Mouse (Mus musculus): ENCODE measurements around the gene Irf9.

Irf9 gene

DNA sequence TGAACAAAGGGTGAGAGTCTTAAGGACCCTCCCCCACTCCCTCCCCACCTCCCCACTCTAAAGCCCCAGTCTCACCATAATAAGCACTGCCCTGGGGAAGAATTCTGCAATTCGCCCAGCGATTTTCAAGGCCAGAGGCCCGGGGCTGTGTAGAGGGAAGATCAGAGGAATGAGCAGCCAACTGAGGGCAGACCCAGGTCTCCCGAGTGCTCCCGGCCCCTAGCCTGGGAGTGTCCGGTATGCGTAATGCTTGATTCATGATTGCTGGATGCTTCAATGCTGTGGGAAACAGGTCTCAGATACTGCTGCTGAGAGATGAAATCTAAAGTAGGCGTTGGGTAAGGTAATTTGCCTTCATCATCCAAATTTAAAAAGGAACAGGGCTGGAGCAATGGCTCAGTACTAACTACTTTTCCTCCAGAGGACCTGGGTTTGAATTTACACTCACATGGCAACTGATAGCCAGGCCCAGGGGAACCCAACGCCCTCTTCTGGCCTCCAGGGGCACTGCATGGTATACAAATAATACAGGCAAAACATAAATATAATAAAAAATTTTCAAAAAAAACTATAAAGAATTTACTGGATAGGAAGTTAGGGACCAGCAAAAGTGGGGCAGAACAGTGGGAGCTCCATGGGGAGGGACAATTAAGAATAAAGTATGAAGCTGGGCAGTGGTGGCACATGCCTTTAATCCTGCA is 21.2 kb upstream of the Irf9 start:
- DNase-seq = no peak

DNA sequence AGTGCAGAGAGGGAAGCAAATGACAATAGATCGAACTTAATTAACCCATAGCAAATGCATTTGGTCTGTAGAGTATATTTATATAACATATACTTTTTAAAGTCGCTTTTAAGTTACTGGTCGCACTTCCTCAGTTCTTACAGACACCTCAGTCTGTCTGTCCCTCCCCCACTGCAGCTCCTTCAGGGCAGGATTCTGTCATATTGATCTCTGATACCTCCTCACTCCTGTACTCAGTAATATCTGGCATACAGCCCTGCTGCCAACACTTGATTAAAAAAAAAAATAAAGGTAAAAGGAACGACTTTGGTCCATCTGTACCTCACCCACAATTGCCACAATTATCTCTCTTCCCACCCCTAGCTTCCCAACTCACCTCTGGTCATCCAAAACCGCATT is 19.1 kb upstream of the Irf9 start:
- no peak for DNase-seq

DNA sequence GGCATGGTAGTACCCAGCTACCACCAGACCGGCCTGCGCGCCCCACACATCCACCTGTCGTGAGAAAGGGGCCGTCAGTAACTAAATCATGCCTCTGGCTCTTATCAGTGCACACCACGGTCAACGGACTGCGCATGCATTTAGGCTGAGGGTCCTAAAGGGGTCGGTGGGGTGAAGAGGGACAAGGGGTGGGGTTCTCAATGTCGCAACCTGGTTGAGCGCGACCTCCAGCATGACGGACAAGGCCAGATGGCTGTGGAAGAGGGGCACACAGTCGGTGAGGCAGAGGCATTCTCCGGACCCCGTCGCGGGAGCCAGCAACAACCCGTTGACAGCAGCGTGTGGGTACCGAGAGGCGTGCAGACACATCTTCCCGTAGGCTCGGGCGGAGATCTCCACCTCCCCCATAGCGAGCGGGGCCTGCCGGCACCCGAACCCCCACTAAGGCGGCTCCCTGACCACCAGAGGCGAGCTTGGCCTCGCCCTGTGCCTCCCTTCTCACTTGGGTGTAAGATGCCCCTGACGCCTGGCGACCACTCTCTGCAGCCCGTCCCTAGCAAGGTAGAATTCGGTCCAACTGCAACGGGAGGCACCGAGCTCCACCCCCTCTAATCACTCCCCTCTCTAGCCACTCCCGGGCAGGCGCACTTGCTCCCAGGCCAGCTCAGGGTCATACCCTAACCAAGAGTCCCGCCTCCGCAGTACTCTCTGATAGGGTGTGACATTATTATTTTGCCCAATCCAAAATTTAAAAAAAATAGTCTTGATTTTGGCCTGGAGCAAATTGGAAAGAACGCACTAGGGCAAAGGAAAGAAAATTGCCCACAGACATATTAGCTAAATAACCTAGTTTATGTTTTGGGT is 18.4 kb upstream of the Irf9 start, which contains the start of gene Emc9:
Gene Emc9, minus strand, starts transcription at position 601 of the 864 bp plus-strand sequence.
- DNase-seq = peak; percentile 49

DNA sequence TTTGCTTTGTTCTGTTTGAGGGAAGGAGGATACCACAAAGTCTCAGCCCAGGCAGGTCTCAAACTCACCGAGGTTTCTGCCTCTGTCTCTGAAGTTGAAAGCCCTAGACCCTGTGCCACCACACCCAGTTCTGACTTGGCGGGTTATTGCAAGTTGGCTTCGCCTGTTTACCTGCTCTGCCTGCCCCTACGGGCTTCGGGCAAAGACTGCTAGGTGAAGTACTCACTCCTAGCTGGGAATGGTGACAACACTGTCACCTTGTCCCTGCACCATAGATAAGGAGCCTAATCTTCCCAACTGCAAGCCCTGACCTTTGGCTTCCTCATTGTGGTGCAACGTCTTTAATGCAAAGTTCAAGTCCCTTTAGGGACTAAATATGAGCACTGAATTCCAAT is 17.8 kb upstream of the Irf9 start:
- no peak for DNase-seq

DNA sequence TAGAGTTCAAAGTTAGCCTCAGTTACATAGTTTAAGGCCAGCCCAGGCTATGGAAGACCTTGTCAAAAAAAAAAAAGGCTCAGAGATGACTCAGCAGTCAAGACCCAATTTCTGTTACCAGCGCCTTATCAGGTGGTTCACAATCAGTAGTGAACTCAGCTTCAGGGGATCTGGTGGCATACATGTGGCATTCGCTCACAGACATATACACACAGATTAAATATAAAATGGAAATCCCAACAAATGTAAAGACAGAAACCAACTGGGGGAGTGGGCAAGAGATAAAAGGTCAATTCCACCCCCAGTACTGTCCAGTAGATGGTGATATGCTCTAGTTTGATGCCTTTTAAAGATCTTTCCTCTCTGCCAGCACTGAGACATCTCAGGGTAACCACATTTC is 17.2 kb upstream of the Irf9 start:
- no peak for DNase-seq

DNA sequence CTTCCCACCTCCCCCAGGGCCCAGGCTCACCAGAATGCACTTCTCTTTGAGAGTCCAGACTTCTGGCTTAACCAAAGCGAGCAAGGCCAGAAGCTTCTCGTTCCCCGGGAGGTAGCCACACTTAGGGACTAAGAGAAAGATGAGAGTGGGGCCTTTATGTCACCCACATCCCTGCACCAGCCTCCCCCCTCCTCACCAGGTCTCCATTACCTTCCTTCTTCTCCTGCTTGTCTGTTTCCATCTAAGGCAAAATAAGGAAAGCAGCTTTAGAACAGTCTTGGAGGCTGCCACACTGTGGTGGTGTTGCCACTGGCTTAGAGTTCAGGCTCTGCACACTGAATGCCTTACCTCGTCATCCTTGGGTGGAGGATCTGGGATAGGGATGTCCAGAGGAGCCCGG is 14.1 kb upstream of the Irf9 start:
- no peak for DNase-seq

DNA sequence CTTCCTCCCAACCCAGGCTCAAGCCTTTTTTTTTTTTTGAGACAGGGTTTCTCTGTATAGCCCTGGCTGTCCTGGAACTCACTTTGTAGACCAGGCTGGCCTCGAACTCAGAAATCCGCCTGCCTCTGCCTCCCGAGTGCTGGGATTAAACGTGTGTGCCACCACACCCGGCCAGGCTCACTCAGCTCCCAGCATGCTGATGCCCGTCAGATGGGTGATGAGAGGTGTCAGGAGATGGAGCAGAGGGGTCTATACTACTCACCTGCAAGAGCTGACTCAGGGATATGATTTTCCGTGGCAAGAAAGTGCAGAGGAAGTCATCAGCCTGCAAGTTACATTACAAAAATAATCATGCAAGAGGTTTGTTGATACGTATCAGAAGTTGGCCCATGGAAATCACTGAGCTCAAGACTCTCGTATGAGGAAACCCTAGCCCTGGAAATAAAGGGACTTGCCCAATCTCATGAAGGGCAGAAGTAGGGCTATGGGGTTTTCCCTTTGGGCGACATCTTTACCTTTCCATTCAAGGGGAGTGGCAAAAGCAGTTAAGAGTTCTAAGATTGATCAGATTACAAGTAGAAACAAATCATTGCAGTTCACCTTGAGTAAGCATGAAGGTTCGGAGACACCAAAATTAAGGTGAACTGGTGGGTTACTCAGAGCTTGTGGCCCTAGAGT is 13.5 kb upstream of the Irf9 start:
- DNase-seq = no peak

DNA sequence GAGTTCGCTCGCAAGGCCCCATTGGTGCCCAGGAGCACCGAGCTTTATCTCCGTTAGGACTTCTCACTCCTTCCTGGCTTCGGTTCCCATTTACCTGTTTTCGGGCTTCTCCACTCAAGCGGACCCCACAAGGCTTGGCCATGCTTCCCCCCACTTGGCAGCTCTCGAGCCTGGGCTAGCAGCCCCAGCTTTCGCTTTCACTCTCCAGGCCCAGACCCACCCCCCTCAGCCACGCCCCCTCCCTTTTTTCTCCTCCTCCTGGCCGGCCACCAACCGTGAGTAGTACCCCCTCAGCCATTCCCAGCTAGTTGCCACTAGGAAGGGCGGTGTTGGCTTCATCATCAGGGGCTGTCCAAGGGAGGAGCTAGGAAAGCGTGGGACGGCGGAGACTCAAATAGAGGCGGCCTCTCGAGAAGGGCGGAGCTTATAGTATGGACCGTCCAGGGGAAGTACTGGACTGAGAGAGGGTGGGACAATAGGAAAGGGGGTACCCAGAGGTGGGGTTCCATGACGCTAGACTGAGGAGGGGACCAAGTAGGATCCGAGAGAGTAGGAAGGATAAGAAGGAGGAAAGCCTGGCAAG is 12.5 kb upstream of the Irf9 start, which contains the start of gene Psme2:
Gene Psme2, minus strand, starts transcription at position 366 of the 583 bp plus-strand sequence.
- DNase-seq = peak; percentile 87

DNA sequence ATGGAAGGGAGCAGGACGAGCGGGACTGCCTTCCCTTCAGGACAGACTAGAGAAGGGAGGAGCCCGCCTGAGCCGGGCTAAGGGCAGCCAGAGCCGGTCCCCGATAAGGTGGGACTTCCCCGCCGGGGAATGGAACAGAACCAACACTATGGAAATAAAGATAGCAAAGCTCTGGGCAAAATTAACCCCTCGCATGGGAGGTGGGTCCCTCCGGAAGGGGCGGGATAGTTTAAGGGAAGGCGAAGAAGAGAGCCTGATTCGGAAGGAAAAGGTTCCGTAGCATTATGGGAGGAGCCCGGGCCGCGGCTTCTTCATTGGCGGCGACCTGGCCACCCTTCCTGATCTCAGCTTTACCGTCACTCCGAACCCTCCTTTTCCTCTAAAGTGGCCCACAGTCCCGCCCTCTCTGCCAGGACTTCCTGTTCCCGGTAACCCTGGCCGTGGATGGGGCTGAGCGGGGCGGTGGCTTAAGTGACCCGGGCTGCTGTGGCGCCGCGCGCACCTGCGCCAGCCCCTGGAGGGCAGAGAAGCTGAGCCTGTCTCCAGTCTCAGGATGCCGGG is 12.0 kb upstream of the Irf9 start, which contains the start of gene Rnf31:
Gene Rnf31, plus strand, starts transcription at position 378 of the 561 bp plus-strand sequence.
- DNase-seq = peak; percentile 90

DNA sequence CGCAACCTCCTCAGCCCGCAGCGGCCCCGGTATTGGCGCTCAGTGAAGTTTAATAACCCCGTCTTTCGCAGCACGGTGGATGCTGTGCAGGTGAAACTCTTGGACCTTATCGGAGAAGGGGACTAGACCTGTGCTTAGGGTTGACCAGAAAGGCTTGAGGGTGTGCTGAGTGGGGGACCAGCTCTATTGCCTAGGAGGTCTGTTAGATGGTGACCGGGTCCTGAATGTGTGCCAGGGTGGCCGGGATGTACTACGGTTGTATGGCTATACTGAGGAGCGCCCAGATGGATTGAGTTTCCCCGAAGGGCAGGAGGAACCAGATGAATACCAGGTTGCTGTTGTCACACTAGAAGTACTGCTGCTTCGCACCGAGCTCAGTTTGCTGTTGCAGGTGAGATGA is 11.1 kb upstream of the Irf9 start:
- no peak for DNase-seq

DNA sequence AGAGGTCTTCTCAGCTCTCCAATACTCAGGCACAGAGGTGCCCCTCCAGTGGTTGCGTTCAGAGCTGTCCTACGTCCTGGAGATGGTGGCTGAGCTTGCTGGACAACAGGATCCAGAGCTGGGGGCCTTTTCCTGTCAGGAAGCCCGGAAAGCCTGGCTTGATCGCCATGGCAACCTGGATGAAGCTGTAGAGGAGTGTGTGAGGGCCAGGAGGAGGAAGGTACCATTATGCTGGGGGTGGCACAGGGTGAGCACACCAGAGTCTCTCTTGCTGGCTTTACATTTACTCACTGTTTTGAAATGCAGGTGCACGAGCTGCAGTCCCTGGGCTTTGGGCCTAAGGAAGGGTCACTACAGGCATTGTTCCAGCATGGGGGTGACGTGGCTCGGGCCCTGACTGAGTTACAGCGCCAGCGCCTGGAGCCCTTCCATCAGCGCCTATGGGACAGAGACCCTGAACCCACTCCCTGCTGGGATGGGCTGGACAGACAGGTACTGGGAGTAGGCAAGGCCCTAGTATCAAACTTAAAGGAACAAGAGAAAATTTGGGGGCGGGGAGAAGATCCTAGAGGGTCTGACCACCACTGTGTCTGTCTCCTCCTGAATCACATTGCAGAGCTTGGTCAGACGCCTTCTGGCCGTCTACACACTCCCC is 7.2 kb upstream of the Irf9 start:
- peak; percentile 48 for DNase-seq

DNA sequence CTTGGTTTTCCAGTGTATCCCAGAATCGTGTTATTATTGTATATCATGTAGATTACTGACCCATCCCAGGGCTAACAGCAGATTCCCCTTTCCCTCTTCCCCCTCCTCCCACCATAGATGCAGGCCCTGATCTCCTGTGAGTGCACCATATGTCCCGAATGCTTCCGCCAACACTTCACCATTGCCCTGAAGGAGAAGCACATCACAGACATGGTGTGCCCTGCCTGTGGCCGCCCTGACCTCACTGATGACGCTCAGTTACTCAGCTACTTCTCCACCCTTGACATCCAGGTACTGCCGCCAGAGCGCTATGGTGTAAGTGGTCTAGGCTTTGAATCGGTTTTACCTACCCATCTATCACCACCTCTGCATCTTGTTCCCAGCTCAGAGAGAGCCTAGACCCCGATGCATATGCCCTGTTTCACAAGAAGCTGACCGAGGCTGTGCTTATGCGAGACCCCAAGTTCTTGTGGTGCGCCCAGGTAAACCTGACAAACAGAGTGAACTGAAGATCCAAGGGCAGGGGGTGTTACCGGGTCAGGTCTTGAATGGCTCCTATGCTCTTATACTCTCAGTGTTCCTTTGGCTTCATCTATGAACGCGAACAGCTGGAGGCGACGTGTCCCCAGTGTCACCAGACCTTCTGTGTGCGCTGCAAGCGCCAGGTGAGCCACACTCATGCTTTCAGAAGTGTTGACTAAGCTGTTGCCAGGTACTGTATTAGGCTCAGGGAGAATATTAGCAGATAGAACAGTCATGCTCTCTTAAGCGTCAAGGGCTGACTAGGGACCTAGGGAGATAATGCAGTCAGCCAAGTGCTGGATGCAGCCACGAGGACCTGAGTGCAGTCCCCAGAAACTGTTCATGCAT is 4.6 kb upstream of the Irf9 start:
- no peak for DNase-seq

DNA sequence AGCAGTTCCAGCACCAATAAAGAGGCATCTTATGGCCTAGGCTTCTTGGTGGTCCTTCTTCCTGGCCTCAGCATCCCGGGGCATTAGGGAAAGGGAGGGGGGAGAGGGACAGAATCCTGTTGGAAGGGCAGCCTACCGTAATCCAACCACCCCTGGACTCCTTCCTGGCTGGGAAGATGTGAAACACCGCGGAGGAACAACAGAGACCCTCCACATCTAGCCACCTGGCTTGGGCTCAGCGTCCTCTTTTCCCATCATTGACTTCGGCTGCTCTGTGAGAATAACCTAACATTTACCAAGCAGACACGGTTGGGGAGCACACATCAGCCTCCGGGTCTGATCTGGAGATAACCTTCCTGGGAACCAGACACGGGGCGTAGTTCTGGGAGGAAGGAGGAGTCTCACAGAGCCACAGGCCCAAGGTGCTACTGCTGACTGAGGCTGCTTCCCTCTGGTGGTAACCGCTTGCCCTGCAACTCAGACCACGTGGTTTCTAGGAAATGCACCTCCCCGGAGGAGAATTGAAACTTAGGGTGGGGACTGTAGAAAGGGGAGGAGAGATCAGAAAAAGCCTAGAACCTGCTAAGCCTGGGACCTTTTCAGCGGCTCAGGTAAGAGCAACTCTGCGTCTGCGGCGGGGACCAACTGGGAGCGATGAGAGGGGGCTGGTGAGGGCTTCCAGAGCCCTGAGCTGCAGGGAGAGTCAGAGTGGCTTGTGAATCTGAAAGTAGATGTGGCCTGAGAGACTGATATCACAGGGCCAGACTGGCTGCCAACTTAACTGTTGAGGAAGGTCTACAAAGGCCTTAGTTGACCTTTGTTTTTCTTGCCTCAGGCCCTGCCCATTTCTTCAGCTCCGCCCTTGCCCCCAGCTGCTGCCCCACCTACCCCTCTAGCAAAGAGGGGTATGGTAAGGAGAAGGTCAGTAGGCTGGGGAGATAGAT is 534 bp downstream of the Irf9 start:
- peak; percentile 84 for DNase-seq

DNA sequence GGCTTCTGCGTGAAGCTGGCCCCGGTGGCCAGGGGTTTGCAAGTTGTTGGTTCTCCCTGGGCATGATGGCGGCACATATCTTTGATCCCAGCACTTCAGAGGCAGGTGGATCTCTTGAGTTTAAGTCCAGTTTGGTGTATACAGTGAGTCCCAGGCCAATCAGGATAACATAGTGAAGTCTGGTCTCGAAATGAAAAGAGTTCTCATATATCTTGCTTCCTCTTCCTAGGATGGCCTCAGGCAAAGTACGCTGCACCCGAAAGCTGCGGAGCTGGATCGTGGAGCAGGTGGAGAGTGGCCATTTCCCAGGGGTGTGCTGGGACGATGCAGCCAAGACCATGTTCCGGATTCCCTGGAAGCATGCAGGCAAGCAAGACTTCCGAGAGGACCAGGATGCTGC is 1.5 kb downstream of the Irf9 start:
- DNase-seq = no peak

DNA sequence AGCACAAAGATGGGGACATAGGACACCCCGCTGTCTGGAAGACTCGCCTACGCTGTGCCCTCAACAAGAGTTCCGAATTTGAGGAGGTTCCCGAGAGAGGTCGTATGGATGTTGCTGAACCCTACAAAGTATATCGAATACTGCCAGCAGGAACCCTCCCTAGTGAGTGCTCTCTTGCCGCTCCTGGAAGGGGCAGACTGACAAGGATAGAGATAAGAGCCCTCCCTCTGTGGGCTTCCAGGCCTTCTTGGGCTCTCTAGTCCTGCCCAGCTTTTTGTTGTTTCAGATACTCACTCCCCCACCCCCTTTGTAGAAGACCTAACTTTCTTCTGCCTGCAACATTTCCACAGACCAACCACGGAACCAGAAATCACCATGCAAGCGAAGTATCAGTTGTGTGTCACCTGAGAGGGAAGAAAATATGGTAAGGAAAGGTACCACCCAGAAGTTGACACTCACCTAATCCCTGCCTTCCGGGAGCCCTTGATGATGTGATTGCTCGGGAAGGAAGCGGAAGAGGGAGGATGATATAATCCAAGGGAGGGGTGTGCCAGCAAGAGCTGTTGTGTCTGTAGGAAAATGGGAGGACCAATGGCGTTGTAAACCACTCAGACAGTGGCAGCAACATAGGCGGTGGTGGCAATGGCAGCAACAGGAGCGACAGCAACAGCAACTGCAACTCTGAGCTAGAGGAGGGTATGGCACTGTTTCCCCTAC is 2.5 kb downstream of the Irf9 start:
- DNase-seq = no peak

DNA sequence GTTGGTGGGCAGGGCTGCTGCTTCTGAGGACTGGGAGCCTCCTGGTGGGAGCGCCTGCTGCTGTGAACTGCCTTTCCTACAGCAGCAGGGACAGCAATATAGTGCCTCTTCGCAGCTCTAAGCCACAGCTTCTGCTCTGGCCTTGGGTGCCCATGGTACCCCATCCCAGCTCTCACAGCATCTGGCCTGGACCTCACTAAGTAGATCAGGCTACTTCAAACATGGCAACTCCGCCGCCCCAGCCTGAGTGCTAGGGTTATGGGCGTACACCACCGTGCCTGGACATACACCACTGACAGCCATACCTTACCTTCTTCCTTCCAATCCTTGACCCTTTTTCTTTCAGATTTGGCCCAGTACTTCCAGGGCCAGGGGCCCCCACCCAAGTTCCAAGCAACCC is 5.0 kb downstream of the Irf9 start:
- no peak for DNase-seq

DNA sequence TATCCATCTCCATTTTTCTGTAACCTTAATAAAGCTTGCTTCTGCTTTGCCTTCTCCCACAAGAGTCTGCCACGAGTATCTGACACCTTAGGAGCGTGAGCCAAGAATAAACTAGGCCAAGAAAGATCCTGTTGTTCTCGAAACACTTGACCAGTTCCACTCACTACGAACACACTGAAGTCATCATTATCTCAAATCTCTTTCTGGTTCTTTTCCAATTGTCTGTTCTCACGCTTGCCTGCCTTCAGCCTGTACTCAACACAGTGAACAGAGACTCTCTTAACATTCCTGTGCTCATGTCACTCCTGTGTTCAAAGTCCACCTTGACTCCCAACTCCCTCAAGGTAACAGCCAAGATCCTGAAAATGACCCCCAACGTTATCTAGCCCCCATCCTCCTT is 10.0 kb downstream of the Irf9 start:
- no peak for DNase-seq

DNA sequence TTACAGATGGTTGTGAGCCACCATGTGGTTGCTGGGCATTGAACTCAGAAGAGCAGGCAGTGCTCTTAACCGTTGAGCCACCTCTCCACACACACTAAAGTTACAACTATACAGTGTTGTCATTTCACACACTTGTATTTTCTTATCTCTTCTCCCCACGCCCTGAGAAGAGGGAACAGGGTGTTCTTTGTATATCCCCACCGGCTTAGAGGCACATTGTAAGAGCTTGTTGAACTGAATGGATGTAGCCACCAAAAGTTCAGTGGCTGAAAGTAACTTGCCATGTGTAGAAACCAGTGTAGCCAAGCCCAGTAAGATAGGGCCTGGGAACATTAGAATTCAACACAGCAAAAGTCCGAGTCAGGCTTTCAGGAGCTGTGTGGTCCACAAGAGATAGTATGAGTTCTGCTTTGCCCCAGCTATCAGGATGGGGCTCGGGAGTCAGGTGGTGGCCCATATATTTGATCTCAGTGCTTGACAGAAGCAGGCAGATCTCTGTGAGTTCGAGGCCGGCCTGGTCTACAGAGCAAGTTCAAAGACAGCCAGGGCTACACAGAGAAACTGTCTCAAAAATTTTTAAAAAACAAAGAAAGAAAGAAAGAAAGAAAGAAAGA is 11.3 kb downstream of the Irf9 start:
- no peak for DNase-seq

DNA sequence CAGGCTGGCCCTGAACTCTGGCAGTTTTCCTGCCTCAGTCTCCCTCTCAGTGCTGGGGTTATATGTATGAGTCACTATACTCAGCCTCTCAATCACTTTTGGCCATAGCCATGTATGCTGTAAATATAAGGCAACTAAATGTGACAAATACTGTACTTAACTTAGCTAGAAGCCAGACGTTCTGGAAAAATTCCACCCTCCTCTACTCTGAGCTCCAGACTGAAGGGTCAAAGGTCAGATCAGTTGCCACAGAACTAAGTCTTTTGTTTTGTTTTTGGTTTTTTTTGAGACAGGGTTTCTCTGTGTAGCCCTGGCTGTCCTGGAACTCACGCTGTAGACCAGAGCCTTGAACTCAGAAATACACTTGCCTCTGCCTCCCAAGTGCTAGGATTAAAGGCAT is 12.5 kb downstream of the Irf9 start:
- DNase-seq = no peak

Measured in right cerebral cortex, postnatal 14 days (tissue).